In the genomic region with DNA sequence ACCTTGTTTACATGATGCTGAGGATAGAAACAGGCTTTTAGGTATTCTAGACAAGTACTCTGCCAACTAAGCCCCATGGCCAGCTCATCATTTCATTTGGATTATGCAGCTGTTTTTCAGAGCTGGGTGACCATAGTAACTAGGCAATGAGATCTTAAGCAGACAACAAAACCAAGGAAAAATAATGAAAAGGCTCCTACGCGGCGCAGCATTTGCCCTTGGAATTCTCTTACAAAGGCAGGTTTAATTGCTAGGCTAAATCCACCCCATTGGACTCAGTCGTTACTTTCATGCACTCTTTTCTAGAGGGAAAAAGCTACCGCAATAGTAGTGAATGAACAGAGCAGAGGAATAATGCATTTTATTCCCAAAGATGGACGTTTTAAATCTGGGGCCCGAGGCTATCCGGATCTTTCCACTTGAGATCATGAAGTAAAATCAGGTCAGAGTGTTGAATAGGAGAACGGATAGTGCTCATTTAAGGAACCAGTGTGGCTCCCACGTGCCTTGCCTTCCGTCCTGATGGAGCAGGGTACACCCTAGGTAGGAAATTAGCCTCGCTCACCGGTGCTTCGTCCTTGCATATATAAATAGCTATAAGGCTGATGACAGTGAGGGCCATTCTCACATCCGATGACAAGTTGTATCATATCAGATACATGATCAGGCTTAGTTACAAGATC, we compare ENCODE assay signal across 19 mouse cellular contexts.
DNase-seq lines count a peak whose midpoint lies in the region; ATAC-seq lines count a peak whose summit lies in the region.
"Had no signal": no experiment of that assay in that cellular context is flagged by ENCODE, and none has a peak within 500 bp of the region (broad histone marks: within the 10 kb centered on the region; RNA-seq: fewer than 3 reads in every experiment).

No protein-coding gene starts in this region.

- no peak overlapping the region for H3K9ac ChIP-seq in midbrain, embryonic 11.5 days (ENCODE audit: low read length)
- H3K9ac ChIP-seq: hindbrain, embryonic 15.5 days; liver, embryonic 13.5 days had no signal

- H3K27me3 ChIP-seq in forebrain, embryonic 10.5 days (ENCODE audit: poor library complexity, severe bottlenecking), result no peaks in the 10 kb centered on the region
- no peaks in the 10 kb centered on the region for H3K27me3 ChIP-seq in midbrain, embryonic 11.5 days (ENCODE audit: control insufficient read depth, insufficient read depth, low read length)
- H3K27me3 ChIP-seq: hindbrain, embryonic 15.5 days; liver, embryonic 13.5 days had no signal

- H3K9me3 ChIP-seq in forebrain, embryonic 10.5 days, result no peaks in the 10 kb centered on the region
- no peaks in the 10 kb centered on the region for H3K9me3 ChIP-seq in midbrain, embryonic 11.5 days (ENCODE audit: control insufficient read depth, low read length)
- H3K9me3 ChIP-seq: hindbrain, embryonic 15.5 days; limb, embryonic 10.5 days; liver, embryonic 13.5 days had no signal

- 46% methylated on average over 15 of the region's 15 CpGs for WGBS in forebrain, embryonic 10.5 days
- WGBS in midbrain, embryonic 11.5 days, result 54% methylated on average over 15 of the region's 15 CpGs

- H3K36me3 ChIP-seq in forebrain, embryonic 10.5 days (replicated peaks), result no peaks in the 10 kb centered on the region
- no peaks in the 10 kb centered on the region for H3K36me3 ChIP-seq in midbrain, embryonic 11.5 days (ENCODE audit: control insufficient read depth, insufficient read depth, low read length)
- H3K36me3 ChIP-seq: hindbrain, embryonic 15.5 days; limb, embryonic 10.5 days; liver, embryonic 13.5 days had no signal

- no peak overlapping the region for H3K4me2 ChIP-seq in midbrain, embryonic 11.5 days
- H3K4me2 ChIP-seq: liver, embryonic 13.5 days had no signal

- H3K27ac ChIP-seq in forebrain, embryonic 10.5 days, result no peak overlapping the region
- no peak overlapping the region for H3K27ac ChIP-seq in midbrain, embryonic 11.5 days (ENCODE audit: low read depth, low read length)
- H3K27ac ChIP-seq: hindbrain, embryonic 15.5 days; limb, embryonic 10.5 days; liver, embryonic 13.5 days had no signal

- DNase-seq in cerebellum, adult 9-11 months, result peak; percentile 23
- no peak for DNase-seq in cerebellum, postnatal 10 days
- DNase-seq in brain, adult 2 months (ENCODE audit: low read depth, low spot score), result peak; percentile 54
- peak; percentile 36 for DNase-seq in forebrain, embryonic 10.5 days (ENCODE audit: extremely low spot score, low spot score)
- DNase-seq in midbrain, embryonic 11.5 days (ENCODE audit: low spot score, missing footprints), result peak; percentile 86
- DNase-seq in testis, postnatal 14 days (ENCODE audit: low spot score), result no peak
- no peak for DNase-seq in embryo, embryonic 10.5 days (ENCODE audit: low spot score)
- DNase-seq in layer of hippocampus, postnatal 25 days (ENCODE audit: extremely low spot score in 1 of 2, low spot score in 1 of 2), result no peak
- DNase-seq: cerebellum, adult 8-10 months; heart, adult 18-20 months; kidney, adult 8-10 months; layer of hippocampus, postnatal 36 days; liver, embryonic 13.5 days; lung, postnatal 10 days; right cerebral cortex, postnatal 14 days; thymus, adult 2 months had no signal

- peaks cover 20% of the 10 kb centered on the region for H3K4me1 ChIP-seq in forebrain, embryonic 10.5 days
- H3K4me1 ChIP-seq in midbrain, embryonic 11.5 days (ENCODE audit: control insufficient read depth, insufficient read depth, low read length), result peaks cover 9% of the 10 kb centered on the region
- H3K4me1 ChIP-seq: liver, embryonic 13.5 days; megakaryocyte, embryonic 14.5 days had no signal

- peak overlapping the region; percentile 8; the same call in 1 of the 2 replicates for H3K4me3 ChIP-seq in forebrain, embryonic 10.5 days
- no peak overlapping the region for H3K4me3 ChIP-seq in midbrain, embryonic 11.5 days (ENCODE audit: low read depth, low read length)
- H3K4me3 ChIP-seq: hindbrain, embryonic 15.5 days; limb, embryonic 10.5 days; liver, embryonic 13.5 days; megakaryocyte, embryonic 14.5 days had no signal

- peak; percentile 73 for ATAC-seq in midbrain, embryonic 11.5 days (ENCODE audit: low FRiP score)

Comparison
In these comparisons a context has a peak if more than half of its experiments do, and no peak if none do; other contexts are left out.
1. DNase-seq: peak in cerebellum, adult 9-11 months (single experiment), brain, adult 2 months (single experiment), forebrain, embryonic 10.5 days (single experiment) and midbrain, embryonic 11.5 days (single experiment); none in cerebellum, postnatal 10 days (0 of 2), testis, postnatal 14 days (single experiment), embryo, embryonic 10.5 days (single experiment) and layer of hippocampus, postnatal 25 days (0 of 2).